Mouse (Mus musculus) heart, adult 18-20 months (tissue): ENCODE measurements at regions not wholly inside any gene's neighbourhood (a gene's known extent, or its start where the extent isn't known, plus 50 kb on each side); places are given as distances from the start of the nearest gene placed in this dataset.

Experiments used
- DNase-seq, 2 experiments: peaks; one replicate each; pipeline ENCODE4 v3.0.0; 2021 to 2022; ENCODE audit warnings: mixed read lengths in 1 of 2

DNA sequence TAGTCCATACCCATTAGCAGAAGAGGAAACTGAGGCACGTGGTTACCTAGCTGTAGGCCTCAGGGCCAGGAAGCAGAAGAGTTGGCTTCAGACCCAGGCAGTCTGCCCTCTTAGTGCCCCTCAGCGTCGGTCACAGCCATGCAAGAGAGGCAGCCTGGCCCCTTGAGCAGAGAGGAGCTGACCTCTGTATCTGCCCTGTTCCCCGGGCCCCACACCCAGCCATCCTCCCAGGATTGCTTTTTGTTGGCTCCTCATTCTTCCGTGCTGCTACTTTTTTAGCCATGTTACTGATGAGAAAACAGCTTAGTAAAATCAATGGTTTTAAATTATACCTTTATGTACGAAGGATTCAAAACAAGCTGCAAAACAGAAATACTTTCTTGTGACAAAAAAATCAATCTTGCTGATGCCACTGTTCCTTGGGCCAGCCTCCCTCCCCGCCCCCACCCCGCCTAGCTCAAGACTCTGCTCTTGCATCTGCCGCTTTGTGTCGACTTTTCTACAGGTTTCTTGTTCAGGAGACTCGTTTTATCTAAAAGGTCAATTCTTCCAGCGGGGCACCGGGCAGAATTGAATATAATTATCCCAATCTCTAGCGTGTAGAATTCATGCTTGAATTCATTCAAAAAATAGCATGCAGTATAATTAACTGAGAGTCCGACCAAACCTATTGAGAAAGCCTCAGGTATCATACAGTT lies 70.8 kb downstream of the Sall1 start:
- DNase-seq, result no peak

DNA sequence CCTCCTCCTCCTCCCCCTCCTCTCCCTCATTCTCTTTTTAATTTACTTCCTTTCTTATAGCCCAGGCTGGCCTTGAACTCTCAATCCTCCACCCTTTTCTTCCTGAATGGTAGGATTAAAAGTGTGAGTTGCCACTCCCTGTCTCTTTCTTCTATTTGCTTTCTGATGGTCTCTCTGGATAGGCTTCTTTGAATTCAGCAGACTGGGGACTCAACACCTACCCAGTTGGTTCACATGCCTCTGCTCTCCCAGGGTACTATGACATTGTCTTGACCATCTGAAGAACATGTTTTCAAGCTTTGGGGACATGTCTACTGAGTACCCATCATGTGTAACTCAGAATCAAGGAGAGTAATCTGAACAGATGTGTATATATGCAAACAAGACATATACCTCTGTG lies 85.1 kb downstream of the Sall1 start:
- DNase-seq, result no peak

DNA sequence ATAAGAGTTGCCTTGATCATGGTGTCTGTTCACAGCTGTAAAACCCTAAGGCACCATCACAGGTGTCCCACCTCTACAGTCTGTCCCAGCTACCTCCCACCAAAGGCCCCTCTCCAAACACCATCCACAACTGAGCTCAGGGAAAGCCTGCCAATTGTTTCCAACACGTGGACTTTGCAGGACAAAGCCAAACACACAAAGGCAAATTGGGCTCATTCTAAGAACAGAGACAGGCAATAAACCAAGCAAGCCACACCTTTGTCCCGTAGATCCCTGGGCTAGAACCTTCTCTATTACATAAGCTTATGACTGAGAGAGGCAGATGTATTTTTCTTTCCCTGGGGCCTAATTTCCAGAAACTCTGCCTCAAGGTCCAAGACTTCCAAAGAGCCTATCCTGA lies 90.8 kb downstream of the Sall1 start:
- DNase-seq, result no peak

DNA sequence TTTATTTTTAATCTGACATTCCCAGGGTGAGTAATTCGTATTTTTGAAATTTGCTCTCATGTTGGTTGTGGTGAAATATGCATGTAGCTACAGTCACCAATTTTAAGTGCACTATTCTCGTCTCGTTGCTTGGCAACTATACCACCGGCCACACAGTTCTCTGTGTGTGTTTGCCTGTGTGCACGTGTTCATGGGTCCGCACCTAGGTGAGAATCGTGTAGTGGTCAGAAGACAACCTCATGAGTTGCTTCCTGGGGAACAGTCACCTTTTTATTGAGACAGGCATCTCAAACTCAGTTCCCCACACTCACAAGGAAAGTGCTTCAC lies 92.2 kb downstream of the Sall1 start:
- DNase-seq, result no peak

DNA sequence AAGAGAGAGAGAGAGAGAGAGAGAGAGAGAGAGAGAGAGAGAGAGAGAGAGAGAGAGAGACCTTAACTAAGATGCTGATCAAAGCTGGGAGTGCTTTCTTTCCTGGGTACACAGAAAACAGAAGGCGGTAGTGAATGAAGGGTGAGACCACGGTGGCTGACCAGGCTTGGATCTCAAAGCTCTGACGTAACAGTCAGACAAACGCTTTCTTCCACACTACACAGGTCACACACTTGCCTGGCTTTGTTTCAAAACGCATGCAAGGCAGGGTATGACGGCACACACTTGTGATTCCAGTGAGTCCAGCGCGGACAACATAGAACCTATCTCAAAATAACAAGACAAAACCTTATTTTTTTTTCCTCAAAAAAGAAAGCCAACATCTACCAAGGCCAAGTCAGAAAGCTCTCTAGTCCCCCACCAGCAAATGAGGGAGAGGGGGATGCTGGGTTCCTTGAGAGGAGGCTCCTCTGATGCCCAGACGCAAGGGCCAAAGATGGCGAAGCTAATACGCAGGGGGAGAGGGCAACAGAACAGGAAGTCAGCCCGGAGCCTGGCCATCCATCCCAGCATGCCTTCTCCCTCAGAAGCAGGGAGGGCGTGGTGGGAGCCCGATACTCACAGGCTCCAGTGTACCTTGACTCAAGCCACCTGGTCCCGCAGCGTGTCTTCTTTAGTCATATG lies 92.7 kb downstream of the Sall1 start:
- DNase-seq, result no peak

DNA sequence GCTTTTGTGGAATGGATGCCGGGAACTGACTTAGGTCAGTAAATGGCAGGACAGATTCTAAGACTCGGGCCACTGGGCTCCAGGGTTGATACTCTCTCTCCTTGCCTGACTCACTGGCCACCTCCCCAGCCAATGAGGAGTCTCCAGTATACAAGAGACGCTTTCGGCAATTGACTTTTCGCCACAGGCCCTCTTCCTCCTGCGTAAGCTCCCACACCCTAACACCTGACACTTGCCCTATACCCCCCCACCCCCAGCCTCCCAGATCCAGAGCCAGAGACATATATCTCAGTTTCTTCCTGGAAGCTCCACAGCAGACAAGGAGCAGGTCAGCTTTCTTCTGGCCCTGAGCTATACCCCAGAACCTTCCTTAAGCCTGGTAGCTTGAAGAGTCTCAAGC lies 94.0 kb downstream of the Sall1 start:
- no peak for DNase-seq

DNA sequence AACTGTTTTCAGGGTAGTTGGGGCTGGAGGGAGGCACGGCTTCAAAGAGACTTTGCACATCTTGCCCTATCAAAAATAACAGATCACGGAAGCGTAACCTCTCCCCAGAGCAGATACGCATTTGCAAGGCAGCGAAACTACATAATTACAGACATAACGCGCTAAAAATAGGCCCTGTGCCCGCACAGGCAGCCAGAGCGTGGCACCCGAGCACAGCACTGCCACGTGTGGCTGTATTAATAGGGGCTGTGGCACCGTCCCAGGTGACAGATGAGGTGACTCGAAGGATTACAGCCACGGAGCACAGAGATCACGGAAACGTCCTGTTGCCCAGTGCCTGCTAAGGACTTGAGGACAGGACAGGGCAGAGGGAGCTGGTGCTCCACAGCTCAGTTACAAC lies 95.0 kb downstream of the Sall1 start:
- peak; percentile 15 to 35 for DNase-seq

DNA sequence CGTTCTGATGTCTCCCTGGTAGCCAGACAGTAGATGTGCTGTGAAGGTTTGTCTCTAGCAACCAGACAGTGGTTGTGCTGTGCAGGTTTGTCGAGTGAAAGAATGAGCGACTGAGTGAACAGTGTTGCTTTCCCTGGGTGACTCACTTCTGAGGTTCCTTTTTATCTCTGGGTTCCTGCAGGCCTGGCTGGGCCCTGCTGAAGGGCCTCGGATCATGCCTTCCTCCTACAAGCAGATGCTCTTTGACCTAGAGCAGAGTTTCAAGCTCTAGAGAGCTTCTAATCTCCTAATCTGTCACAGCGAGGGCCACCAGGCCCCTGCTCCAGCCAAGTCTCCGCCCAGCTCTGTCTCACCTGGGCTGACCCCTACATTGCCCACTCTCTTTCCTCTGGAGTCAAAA lies 95.6 kb downstream of the Sall1 start:
- DNase-seq, result no peak

DNA sequence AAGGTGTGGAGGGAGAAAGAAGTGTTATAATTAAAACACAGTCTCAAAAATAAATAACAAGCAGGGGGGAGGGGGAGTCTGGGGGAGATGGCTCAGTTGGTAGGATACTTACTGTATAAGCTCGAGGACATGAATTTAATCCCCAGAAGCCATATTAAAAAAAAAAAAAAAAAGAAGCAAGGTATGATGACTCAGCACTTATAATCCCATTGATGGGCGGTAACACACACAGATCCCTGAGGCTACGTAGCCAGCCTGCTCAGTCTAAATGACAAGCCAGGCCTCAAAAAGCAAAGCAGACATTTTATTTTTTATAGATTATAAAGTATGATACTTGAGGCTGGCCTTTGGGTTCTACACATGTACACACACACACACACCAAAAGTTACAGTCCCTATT lies 96.6 kb downstream of the Sall1 start:
- no peak for DNase-seq

DNA sequence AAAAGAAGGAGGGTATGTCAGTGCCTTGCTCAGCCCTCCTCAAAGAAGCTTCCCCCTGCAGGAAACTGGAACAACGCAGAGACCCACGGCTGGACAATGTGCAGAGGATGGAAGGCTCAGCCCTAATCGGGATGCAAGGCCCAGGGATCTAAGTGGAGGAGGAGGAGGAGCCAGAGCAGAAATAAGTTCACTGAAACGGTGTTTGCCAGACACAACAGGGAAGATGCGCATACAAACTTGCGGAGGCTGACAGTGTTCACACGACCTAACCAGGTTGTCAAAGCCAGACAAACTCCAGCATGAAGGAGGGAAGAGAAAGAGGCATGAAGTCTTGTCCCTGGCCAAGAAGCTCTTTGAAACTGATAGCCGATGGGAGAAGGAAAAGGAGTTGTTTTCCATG lies 98.3 kb downstream of the Sall1 start:
- DNase-seq, result no peak

DNA sequence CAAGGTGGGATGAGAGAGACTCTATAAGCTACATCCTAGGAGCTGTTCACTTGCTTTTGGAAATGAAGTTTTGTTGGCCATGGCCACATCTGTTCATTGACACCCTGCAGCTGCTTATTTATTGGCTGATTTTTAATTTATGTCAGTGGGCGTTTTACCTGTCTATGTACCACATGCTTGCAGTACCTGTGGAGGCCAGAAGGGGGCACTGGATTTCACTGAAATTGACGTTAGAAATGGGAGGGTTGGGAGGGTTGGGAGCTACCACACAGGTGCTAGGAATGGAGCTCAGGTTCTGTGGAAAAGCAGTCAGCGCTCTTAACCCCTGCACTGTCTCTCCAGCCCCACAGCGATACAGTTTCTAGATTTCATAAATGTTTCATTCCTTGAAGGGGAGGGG lies 99.9 kb downstream of the Sall1 start:
- DNase-seq, result no peak

DNA sequence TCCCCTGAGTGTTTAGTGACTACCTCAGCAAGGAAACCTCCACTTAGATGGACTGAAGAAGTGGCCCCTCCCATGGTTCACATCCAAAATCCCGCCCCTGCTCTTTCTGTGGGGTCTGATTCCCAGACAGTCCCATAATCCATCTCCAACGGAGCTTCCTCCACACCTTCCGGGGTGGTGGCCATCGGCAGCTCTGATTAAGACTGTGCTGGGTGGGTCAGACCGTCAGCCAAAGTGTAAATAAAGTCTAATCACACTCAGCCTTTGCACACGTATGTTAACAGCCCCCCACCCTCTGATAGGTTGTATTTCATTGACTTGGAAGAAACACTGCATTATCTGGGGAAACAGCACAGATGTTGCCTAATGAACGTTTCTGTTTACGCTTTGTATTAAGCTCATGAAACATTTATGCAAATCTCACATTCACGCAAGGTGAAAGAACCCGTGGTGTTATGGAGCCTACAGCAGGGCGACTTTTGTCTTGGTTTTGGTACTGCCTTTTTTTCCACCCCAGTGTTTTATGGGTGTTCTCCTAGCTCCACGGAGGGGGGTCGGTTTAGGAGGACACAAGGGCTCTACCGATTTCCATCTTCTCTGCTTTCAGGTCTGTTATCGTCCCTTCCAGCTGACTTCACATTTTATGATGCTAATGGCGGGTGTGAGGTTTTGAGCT lies 104.8 kb downstream of the Sall1 start:
- no peak for DNase-seq

DNA sequence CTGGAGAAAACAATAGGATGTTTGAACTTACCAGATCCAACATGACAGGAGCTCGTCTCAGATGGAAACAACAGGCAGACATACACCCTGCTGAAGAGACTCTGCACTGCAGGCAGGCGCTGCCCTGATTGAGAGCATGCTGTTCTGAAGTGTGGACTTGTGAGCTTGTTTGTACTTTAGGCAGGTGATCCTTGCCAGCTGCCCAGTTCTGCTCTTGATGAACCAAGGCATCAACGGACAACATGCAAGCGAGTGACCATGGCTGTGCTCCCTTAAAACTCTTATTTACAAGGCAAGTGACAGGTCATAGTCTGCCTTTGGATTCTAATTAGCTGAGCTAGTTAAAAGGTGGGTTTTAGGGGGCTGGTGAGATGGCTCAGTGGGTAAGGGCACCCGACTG lies 109.3 kb downstream of the Sall1 start:
- DNase-seq, result no peak

DNA sequence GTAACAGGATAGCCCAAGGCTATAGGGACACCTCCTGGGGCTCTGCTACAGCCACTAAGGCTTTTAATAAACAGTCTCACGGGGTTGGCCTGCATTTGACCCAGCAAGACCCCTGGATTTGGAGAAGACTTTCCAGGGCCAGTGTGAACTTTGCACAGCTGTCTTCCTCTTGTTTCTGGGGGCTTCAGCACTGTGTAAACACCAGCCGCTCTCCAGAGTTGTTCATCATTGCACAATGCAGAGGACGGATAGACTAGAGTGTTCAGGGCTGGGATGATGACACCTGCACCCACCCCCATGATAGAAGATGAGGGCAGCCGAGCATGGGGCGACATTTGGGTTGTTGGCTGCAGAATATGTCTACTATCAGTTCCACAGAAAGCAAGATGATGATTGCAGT lies 112.9 kb downstream of the Sall1 start:
- DNase-seq, result no peak

DNA sequence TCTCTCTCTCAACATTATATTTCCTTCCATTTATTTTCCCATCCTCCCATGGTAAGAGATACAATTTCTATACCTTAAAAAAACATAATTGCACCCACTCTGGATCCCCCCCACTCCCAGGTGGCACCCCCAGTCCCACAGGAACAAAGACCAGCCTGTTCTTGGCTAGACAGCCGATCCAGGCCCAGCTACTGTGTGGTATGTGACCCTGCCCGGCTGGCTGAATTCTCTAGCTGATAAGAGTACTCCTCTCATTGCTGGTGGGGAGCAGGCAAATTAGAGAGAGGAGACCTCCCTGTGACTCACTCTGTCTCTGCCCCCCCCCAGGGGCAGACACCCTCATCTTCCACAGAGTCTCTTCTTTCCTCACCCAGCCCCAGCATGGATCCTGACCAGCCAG lies 113.6 kb downstream of the Sall1 start:
- DNase-seq, result no peak

DNA sequence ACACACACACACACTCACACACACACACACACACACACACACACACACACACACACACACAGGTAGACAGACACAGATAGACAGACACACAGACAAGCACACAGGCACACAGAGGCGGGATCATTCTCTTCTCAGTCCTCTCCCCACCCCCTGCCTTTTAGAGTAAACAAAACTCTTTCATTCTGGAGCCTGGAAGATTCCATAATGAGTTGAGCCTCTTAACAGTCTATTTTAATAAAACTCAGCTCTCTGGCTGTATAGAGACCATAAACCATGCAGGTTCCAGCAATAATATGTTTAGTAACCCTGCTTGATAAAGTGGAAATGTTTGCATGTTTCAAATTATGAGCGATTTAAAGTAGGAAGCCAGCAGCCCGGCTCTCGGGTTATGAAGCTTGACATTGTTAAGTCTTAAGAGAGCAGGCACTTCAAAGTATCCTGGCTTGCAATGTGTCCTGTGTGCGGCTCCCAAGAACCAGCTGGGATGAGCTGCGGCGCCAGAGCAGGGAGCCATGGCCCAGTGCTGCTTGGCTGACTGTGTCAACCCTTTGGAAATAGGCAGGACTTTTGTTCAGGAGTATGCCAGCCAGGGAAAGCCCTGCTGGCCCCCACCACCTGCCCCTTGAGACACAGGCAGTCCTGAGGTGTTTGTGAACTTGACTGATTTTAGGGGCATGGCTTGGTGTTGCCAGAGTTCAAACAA lies 115.1 kb downstream of the Sall1 start:
- DNase-seq, result no peak

DNA sequence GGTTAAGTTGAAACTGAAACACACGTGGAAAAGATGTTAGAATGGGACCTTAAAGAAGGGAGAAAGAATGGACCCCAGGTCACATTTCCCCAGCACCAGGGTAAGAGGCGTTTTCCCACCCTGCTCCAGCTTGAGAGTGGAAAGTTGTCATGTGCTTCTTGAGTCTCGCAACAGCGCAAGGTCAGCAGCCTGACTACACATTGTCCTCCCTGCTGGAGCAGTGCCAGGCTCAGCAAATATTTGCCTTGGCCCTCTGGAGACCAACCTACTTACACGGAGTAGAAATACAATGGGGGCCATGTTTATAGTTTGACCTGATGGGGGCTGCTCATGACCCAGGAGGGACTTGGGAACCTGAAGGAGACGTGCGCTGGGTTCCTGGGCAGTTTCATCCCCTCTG lies 121.1 kb downstream of the Sall1 start:
- DNase-seq, result peak; percentile 33 to 65

DNA sequence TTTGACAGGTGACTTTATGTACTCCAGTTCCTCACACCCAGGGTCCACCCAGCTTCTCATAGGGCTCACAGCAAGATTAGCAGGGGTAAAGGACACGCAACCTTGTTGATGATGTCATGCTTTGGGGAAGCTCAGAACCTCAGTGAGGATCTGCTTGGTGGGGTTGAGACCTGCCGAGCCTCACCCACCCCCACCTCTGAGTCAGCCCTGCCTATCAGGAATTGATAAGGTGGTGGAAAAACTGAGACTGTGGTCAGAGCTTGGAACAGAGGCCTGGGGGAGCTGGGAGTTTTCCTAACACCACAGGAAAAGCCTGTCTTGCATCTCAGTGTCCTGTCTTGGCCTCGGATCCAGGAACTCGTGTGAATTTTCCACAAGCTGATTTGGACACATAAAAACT lies 122.0 kb downstream of the Sall1 start:
- peak; percentile 9 to 39 for DNase-seq

DNA sequence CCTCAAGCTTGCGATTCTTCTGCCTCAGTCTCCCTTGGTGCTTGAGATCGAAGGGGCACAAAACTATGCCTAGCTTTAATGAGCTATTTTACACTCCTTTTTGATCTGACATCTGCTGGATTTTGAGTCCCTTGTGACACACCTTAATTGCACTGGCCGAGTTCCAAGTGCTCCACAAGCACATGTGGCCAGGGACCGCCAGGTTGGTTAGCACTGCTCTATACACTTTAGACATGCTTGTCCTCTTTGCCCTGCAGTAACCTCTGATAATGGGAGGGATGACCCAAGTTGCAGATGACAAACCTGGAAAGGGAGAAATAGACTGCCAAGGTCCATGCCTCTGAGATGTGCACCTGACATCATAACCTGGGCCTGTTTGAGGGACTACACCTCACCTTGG lies 124.7 kb downstream of the Sall1 start:
- DNase-seq, result no peak

DNA sequence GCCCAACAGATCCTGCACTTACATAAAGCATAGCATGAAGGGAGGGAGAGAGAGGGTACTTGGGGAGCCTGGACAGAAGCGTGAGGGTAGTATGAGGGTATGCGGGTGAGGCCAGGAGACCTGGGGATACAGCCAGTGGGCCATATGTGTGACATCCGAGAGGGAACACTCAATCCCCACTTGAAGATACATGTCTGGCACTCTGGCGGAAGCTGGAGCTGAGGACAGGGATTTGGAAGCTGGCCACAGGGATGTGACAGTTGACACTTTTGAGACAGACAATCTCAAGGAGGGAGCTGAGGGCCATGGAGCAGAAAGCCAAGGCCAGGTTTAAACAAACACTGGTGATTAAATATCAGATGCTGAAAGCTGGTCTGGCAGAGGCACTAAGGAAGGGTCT lies 127.9 kb downstream of the Sall1 start:
- peak; percentile 13 to 32 for DNase-seq

DNA sequence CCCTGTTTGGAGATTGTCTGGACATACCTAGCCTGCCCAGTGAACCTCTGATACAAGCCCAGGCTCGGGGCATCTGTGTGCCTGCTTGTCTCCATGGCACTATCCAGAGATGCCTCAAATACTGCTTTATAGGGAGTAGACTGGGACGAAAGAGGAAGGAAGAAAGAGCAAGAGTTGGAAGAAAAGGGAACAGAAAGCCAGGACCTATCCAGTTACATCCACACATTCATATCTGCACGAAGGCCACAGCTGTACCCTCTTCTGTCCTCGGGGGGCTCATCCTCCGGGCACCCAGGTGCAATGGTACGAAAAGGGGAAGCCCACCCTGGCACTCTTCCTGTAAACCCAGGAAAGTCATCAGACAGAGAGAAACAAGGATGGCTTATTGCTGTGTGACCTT lies 129.3 kb downstream of the Sall1 start:
- DNase-seq, result no peak

DNA sequence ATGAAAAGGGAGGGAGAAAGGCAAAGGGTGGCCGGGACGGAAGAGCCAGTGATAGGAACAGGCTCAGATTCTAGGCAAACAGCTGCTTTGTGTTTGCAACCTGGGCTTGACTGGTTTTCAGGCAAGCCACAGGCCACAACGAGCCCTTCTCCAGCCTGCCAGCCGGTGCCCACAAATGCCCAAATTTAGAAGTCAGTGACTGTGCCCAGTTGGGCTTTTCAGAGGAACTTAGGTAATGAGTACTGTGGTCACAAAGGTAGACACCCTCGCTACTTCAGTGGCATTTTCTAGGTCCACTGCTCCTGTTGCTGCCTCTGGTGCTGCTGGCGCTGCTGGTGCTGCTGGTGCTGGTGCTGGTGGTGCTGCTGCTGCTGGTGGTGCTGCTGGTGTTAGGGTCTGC lies 129.8 kb downstream of the Sall1 start:
- DNase-seq, result no peak

DNA sequence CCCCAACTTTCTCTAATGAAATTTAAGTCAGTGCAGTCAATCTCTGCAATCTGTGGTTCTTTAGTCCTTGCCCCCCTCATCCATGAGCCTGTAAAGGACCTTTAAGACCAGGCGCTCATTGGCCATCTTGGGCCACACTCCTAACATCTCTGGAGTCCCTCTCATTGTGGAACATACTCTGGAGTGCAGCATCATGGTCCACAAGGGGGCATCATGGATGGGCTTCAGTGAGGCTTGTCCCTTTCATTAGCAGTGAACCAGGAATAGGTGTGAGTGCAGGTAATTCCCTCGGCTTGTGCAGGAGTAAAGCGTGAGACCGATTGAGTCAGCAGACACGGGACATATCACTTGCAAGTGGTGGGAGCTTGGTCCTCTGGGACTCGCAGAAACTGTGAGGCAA lies 137.7 kb downstream of the Sall1 start:
- DNase-seq, result peak in 1 of 2 experiments; percentile 9
